Mouse (Mus musculus) mouse embryonic stem cell (cell line): ENCODE results near the gene Krt73.

Source experiments
- in situ Hi-C, 2 experiments: fragments of 300-500 bp; cut with MboI; formaldehyde crosslinking; loops; 1 replicate in 1 of 2; 3 replicates in 1 of 2; pipeline ENCODE4 v1.14.3; 2019 to 2020; ENCODE audit warnings: low sequenced_read_pairs in 2 of 2, low pct_unique_long_range_greater_than_20kb in 1 of 2, mixed read lengths in 1 of 2; ENCODE audit not compliant: unreplicated experiment in 1 of 2

Krt73 gene

GRCm38 (mm10) chr15:101802296-101802835 lies at the start of gene Krt73:
Gene Krt73, minus strand, starts transcription at chr15:101802346.
- in situ Hi-C loops: no loop called here

GRCm38 (mm10) chr15:101850694-101851093 lies 48.5 kb upstream of the Krt73 start, which contains the start of gene Krt1:
Gene Krt1, minus strand, starts transcription at chr15:101850794.
- in situ Hi-C loops: no loop called here

- in situ Hi-C loops: no loop called here
Observed at GRCm38 (mm10) chr15:101845971-101846403, 43.8 kb upstream of the Krt73 start.

- in situ Hi-C loops: no loop called here
Observed at GRCm38 (mm10) chr15:101843192-101843591, 41.0 kb upstream of the Krt73 start.

GRCm38 (mm10) chr15:101834784-101835328 lies 32.7 kb upstream of the Krt73 start:
- in situ Hi-C loops: no loop called here

- in situ Hi-C loops: no loop called here
Observed at GRCm38 (mm10) chr15:101833131-101833530, 31.0 kb upstream of the Krt73 start.

- in situ Hi-C loops: no loop called here
Observed at GRCm38 (mm10) chr15:101829441-101829840, 27.3 kb upstream of the Krt73 start.

GRCm38 (mm10) chr15:101821786-101822185 lies 19.6 kb upstream of the Krt73 start:
- in situ Hi-C loops: no loop called here

GRCm38 (mm10) chr15:101817875-101818274 lies 15.7 kb upstream of the Krt73 start, which contains the start of gene Krt2:
Gene Krt2, minus strand, starts transcription at chr15:101818169.
- in situ Hi-C loops: no loop called here

GRCm38 (mm10) chr15:101803052-101803822 lies 1.1 kb upstream of the Krt73 start:
- in situ Hi-C loops: no loop called here

GRCm38 (mm10) chr15:101790867-101791266 lies 11.3 kb downstream of the Krt73 start:
- in situ Hi-C loops: no loop called here

- in situ Hi-C loops: no loop called here
Observed at GRCm38 (mm10) chr15:101786360-101786759, 15.8 kb downstream of the Krt73 start, which contains the start of gene Krt72. Gene Krt72, minus strand, starts transcription at chr15:101786460.

- in situ Hi-C loops: loop anchor here in 1 of 2 experiments (5.0 kb wide), 1 partner anchor 199 kb away; no protein-coding TSS in a partner anchor
Observed at GRCm38 (mm10) chr15:101773420-101773819, 28.7 kb downstream of the Krt73 start.

GRCm38 (mm10) chr15:101772711-101773081 lies 29.4 kb downstream of the Krt73 start:
- in situ Hi-C loops: loop anchor here in 1 of 2 experiments (5.0 kb wide), 1 partner anchor 200 kb away; no protein-coding TSS in a partner anchor

- in situ Hi-C loops: loop anchor here in 1 of 2 experiments (5.0 kb wide), 1 partner anchor 200 kb away; no protein-coding TSS in a partner anchor
Observed at GRCm38 (mm10) chr15:101772080-101772710, 30.0 kb downstream of the Krt73 start.

GRCm38 (mm10) chr15:101770226-101770625 lies 31.9 kb downstream of the Krt73 start:
- in situ Hi-C loops: loop anchor here in 1 of 2 experiments (5.0 kb wide), 1 partner anchor 202 kb away; no protein-coding TSS in a partner anchor
